Mouse (Mus musculus): ENCODE results near the gene Tmem164. TPM values are rescaled to one million over a fixed set of nuclear protein-coding genes. Genes with fewer than 3 reads are reported as not detected.

The Tmem164 gene
- polyA plus RNA-seq, 1 experiment from 2014 or later = 39.6 TPM

DNA sequence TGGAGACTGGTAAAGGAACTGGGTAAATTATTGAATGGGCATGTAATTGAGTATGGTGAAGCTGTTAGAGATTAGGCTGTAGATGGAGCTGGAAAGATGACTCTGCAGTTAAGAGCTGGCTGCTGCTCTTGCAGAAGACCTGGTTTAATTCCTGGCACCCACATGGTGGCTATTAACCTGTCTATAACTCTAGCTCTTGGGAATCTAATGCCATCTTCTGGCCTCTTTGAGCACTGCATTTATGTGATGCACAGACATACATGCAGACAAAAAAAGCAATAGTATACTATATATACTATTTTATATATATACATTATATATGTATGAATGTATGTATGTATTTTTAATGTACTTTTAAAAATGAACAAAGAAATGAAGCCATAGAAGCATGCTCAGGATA, 66.2 kb downstream of the Tmem164 start:
- Histone ChIP-seq H3K27me3 (ENCODE audit: control insufficient read depth, insufficient read depth, low read length) (no peaks in the 10 kb centered on the region), H3K36me3 (ENCODE audit: control insufficient read depth, insufficient read depth, low read length) (no peaks in the 10 kb centered on the region), H3K27ac (ENCODE audit: low read depth, low read length) (no peak overlapping the region), H3K9me3 (ENCODE audit: control insufficient read depth, low read length) (no peaks in the 10 kb centered on the region), H3K4me2 (ENCODE audit: low read depth) (no peak overlapping the region), H3K4me3 (ENCODE audit: low read depth, low read length) (no peak overlapping the region), H3K4me1 (ENCODE audit: control insufficient read depth, insufficient read depth, low read length) (no peaks in the 10 kb centered on the region), H3K9ac (ENCODE audit: low read length) (no peak overlapping the region)
- ATAC-seq (ENCODE audit: insufficient read depth, low FRiP score, low TSS enrichment) (no peak), DNase-seq (ENCODE audit: low spot score) (no peak)

DNA sequence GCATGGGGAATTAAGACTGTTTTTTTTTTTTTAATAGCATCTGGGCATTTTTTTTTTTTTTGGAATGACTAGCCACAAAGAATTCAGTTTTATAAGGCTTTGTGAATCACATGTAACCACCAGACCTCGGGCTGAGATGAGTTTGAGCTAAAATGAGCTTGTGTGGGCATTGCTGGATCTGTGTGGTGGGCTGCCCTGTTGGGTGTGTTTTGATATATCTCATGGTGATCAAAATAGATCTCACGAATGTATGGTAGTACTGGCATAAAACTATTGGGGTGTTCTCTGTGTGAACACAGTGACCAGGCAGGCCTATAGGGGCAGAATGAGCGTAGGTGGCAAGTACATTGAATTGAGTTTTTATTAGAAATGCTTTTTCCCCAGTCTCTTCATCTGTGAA, 67.4 kb downstream of the Tmem164 start:
- WGBS = 78% methylated on average over 3 of the region's 3 CpGs
- Histone ChIP-seq H3K9ac (ENCODE audit: low read length) (no peak overlapping the region), H3K4me1 (ENCODE audit: control insufficient read depth, insufficient read depth, low read length) (no peaks in the 10 kb centered on the region), H3K9me3 (ENCODE audit: control insufficient read depth, low read length) (no peaks in the 10 kb centered on the region), H3K27me3 (ENCODE audit: control insufficient read depth, insufficient read depth, low read length) (no peaks in the 10 kb centered on the region), H3K27ac (ENCODE audit: low read depth, low read length) (no peak overlapping the region), H3K4me2 (ENCODE audit: low read depth) (no peak overlapping the region), H3K4me3 (ENCODE audit: low read depth, low read length) (no peak overlapping the region), H3K36me3 (ENCODE audit: control insufficient read depth, insufficient read depth, low read length) (no peaks in the 10 kb centered on the region)
- DNase-seq (ENCODE audit: low spot score) (no peak), ATAC-seq (ENCODE audit: insufficient read depth, low FRiP score, low TSS enrichment) (no peak)

DNA sequence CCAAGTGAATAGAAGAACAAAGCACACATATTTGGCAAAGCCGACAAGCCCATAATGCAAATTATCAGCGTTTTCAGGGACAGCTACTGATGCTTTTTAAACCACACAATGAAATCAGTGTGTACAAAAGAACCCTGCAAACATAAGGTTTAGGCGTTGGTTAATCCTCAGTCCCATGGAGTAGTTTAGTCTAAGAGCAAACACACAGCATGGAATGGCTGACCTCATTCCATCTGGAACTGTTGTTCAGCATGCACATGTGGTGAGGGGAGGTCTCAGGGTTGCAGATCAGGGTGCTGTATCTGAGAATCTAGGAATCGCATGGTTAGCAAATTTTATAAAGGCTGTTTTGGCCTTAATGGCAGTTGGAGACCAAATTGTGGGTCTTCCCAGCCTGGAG, 69.6 kb downstream of the Tmem164 start:
- H3K4me1 ChIP-seq (ENCODE audit: control insufficient read depth, insufficient read depth, low read length) = no peaks in the 10 kb centered on the region
- H3K27ac ChIP-seq (ENCODE audit: low read depth, low read length) = no peak overlapping the region
- no peak overlapping the region for H3K4me3 ChIP-seq (ENCODE audit: low read depth, low read length)
- no peak overlapping the region for H3K9ac ChIP-seq (ENCODE audit: low read length)
- ATAC-seq (ENCODE audit: insufficient read depth, low FRiP score, low TSS enrichment) = no peak
- 0 out of 2 replicates have a peak, but pooled peaks cover 2% of the 10 kb centered on the region for H3K27me3 ChIP-seq (ENCODE audit: control insufficient read depth, insufficient read depth, low read length)
- no peak for DNase-seq (ENCODE audit: low spot score)
- H3K36me3 ChIP-seq (ENCODE audit: control insufficient read depth, insufficient read depth, low read length) = no peaks in the 10 kb centered on the region
- no peaks in the 10 kb centered on the region for H3K9me3 ChIP-seq (ENCODE audit: control insufficient read depth, low read length)
- no peak overlapping the region for H3K4me2 ChIP-seq (ENCODE audit: low read depth)
- WGBS = 80% methylated on average over 4 of the region's 4 CpGs

DNA sequence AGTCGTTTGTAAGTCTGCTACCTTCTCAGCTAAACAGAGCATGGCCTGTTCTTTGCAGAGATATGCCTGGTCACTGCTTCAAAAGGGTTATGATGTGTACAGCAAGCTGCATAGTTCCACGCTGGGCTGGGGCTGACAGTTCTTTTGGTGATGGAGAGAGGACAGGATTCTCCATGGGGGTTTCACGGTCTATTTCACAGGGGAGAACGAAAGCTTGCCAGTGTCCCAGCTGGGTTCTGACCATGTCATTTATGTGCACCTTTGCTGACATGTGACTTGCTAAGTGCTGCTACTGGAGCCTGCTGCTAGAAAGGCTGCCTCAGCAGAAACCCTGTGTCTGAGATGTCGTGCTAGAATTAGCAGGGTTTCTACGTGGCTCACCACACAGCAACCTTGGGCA, 74.3 kb downstream of the Tmem164 start:
- Histone ChIP-seq H3K27me3 (ENCODE audit: control insufficient read depth, insufficient read depth, low read length) (0 out of 2 replicates have a peak, but pooled peaks cover 2% of the 10 kb centered on the region), H3K4me3 (ENCODE audit: low read depth, low read length) (no peak overlapping the region), H3K27ac (ENCODE audit: low read depth, low read length) (no peak overlapping the region), H3K4me1 (ENCODE audit: control insufficient read depth, insufficient read depth, low read length) (no peaks in the 10 kb centered on the region), H3K36me3 (ENCODE audit: control insufficient read depth, insufficient read depth, low read length) (no peaks in the 10 kb centered on the region), H3K4me2 (ENCODE audit: low read depth) (no peak overlapping the region), H3K9ac (ENCODE audit: low read length) (no peak overlapping the region), H3K9me3 (ENCODE audit: control insufficient read depth, low read length) (no peaks in the 10 kb centered on the region)
- ATAC-seq (ENCODE audit: insufficient read depth, low FRiP score, low TSS enrichment) = no peak
- DNase-seq (ENCODE audit: low spot score) = no peak
- 66% methylated on average over 6 of the region's 6 CpGs for whole genome bisulfite sequencing

DNA sequence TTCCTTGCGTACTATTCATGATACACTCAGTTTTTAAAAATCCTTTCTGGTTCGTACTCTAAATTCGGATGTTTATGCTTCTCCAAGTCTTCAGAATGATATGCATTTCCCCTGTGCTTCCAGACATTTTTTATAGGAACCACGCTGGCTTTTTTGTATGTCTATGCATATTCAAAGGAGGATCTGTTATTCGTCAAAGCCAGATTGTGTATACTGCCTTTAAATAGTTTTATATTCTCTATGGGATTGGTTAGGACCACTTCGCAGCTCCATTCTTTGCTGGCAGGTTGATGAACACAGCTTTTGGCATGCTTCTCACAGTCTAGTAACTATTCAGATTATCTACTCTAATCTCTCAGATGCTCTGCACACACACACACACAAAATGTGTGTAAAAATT, 79.2 kb downstream of the Tmem164 start:
- no peaks in the 10 kb centered on the region for H3K9me3 ChIP-seq (ENCODE audit: control insufficient read depth, low read length)
- no peaks in the 10 kb centered on the region for H3K36me3 ChIP-seq (ENCODE audit: control insufficient read depth, insufficient read depth, low read length)
- ATAC-seq (ENCODE audit: insufficient read depth, low FRiP score, low TSS enrichment) (no peak), DNase-seq (ENCODE audit: low spot score) (no peak)
- 88% methylated on average over 6 of the region's 6 CpGs for WGBS
- no peak overlapping the region for H3K9ac ChIP-seq (ENCODE audit: low read length)
- H3K4me2 ChIP-seq (ENCODE audit: low read depth) = no peak overlapping the region
- H3K4me3 ChIP-seq (ENCODE audit: low read depth, low read length) = no peak overlapping the region
- no peak overlapping the region for H3K27ac ChIP-seq (ENCODE audit: low read depth, low read length)
- no peaks in the 10 kb centered on the region for H3K4me1 ChIP-seq (ENCODE audit: control insufficient read depth, insufficient read depth, low read length)
- H3K27me3 ChIP-seq (ENCODE audit: control insufficient read depth, insufficient read depth, low read length) = 0 out of 2 replicates have a peak, but pooled peaks cover 2% of the 10 kb centered on the region

DNA sequence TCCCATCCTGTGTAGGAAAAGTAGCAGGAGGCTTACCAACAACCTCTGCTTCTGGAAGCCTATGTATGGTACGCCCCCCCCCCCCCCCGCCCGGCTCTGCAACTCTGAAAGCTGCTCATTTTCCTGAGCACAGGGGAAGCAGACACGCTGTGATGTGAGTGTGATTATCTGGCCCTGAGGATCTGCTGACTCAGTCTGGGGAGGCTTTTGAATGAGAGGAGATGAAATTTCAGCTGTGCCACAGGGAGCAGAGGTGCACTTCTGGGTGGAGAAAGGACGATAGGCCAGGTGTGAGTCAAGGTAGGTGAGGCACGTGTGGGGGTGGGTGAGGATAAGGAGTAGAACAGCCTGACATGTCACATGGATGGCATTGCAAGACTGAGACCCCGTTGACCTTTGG, 82.1 kb downstream of the Tmem164 start:
- Histone ChIP-seq H3K36me3 (ENCODE audit: control insufficient read depth, insufficient read depth, low read length) (no peaks in the 10 kb centered on the region), H3K4me1 (ENCODE audit: control insufficient read depth, insufficient read depth, low read length) (no peaks in the 10 kb centered on the region), H3K4me3 (ENCODE audit: low read depth, low read length) (no peak overlapping the region), H3K27ac (ENCODE audit: low read depth, low read length) (no peak overlapping the region), H3K9me3 (ENCODE audit: control insufficient read depth, low read length) (no peaks in the 10 kb centered on the region), H3K9ac (ENCODE audit: low read length) (no peak overlapping the region), H3K27me3 (ENCODE audit: control insufficient read depth, insufficient read depth, low read length) (no peaks in the 10 kb centered on the region), H3K4me2 (ENCODE audit: low read depth) (no peak overlapping the region)
- no peak for ATAC-seq (ENCODE audit: insufficient read depth, low FRiP score, low TSS enrichment)
- 73% methylated on average over 6 of the region's 7 CpGs for WGBS
- DNase-seq (ENCODE audit: low spot score) = no peak

DNA sequence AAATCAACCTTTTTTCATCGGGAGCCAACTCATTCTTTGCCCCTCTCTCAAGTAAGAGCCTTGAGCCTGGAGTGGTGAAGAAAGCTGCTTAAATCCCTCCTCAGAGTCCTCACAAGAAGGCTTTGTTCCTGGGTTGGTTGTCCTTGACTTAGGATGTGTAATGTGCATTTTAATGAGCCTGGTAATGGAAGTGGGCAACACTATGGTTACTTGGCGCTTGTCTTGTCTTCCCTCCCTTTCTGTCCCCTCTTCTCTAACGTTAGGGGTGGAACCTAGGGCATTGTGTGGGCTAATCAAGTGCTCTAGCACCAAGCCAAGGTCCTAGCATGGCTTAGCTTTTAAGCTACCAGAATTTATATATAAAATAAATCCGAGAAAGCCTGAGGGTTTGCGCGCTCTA, 88.5 kb downstream of the Tmem164 start:
- Histone ChIP-seq H3K4me3 (ENCODE audit: low read depth, low read length) (no peak overlapping the region), H3K9me3 (ENCODE audit: control insufficient read depth, low read length) (no peaks in the 10 kb centered on the region), H3K36me3 (ENCODE audit: control insufficient read depth, insufficient read depth, low read length) (no peaks in the 10 kb centered on the region), H3K27ac (ENCODE audit: low read depth, low read length) (no peak overlapping the region), H3K9ac (ENCODE audit: low read length) (no peak overlapping the region), H3K4me2 (ENCODE audit: low read depth) (no peak overlapping the region), H3K27me3 (ENCODE audit: control insufficient read depth, insufficient read depth, low read length) (no peaks in the 10 kb centered on the region), H3K4me1 (ENCODE audit: control insufficient read depth, insufficient read depth, low read length) (no peaks in the 10 kb centered on the region)
- DNase-seq (ENCODE audit: low spot score) (no peak), ATAC-seq (ENCODE audit: insufficient read depth, low FRiP score, low TSS enrichment) (no peak)
- 95% methylated on average over 5 of the region's 6 CpGs for WGBS

DNA sequence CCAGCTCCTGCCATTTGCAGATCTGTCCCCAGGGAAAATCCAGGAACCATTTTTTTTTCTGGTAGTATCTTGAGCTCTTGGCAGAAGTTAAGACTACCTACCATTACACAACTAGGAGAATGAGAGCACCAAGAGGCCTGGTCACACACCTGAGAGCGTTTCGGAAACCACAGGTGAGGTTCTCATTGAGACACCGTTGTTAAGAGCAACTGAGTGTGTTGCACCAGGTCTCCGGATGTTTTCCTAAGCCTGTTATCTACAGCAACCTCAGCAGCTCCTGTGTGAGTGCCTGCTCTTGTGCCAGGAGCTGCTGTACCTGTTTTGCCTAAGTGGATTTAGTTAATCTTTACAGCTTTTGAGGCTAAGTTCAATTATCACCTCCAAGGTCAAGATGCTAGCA, 92.5 kb downstream of the Tmem164 start:
- no peak for ATAC-seq (ENCODE audit: insufficient read depth, low FRiP score, low TSS enrichment)
- Histone ChIP-seq H3K9me3 (ENCODE audit: control insufficient read depth, low read length) (no peaks in the 10 kb centered on the region), H3K4me3 (ENCODE audit: low read depth, low read length) (no peak overlapping the region), H3K4me1 (ENCODE audit: control insufficient read depth, insufficient read depth, low read length) (no peaks in the 10 kb centered on the region), H3K27me3 (ENCODE audit: control insufficient read depth, insufficient read depth, low read length) (no peaks in the 10 kb centered on the region), H3K4me2 (ENCODE audit: low read depth) (no peak overlapping the region), H3K9ac (ENCODE audit: low read length) (no peak overlapping the region), H3K36me3 (ENCODE audit: control insufficient read depth, insufficient read depth, low read length) (no peaks in the 10 kb centered on the region), H3K27ac (ENCODE audit: low read depth, low read length) (no peak overlapping the region)
- no peak for DNase-seq (ENCODE audit: low spot score)
- WGBS = 91% methylated on average over 4 of the region's 4 CpGs

DNA sequence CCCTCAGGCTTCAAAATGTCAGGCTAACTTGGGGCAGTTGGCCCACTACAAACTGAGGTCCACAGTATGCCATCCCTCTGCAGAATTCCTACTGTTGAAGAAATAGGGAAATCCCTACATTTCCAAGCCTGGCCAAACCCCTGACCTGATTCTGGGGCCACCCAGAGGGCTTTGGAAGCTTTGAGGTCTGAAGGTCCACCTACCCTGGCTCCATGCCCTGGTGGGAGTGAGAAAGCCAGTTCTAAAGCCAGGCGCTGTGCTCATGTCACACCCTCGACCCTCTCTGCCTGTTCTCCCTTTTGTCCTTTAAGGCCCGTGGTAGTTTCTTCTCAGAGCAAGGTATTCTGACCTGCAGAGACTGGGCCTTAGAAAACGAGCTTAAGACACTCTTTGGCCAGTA, 94.9 kb downstream of the Tmem164 start:
- H3K9me3 ChIP-seq (ENCODE audit: control insufficient read depth, low read length) = no peaks in the 10 kb centered on the region
- no peak overlapping the region for H3K4me2 ChIP-seq (ENCODE audit: low read depth)
- 78% methylated on average over 4 of the region's 4 CpGs for WGBS
- H3K4me1 ChIP-seq (ENCODE audit: control insufficient read depth, insufficient read depth, low read length) = no peaks in the 10 kb centered on the region
- no peaks in the 10 kb centered on the region for H3K36me3 ChIP-seq (ENCODE audit: control insufficient read depth, insufficient read depth, low read length)
- no peak overlapping the region for H3K27ac ChIP-seq (ENCODE audit: low read depth, low read length)
- H3K27me3 ChIP-seq (ENCODE audit: control insufficient read depth, insufficient read depth, low read length) = no peaks in the 10 kb centered on the region
- DNase-seq (ENCODE audit: low spot score) (no peak), ATAC-seq (ENCODE audit: insufficient read depth, low FRiP score, low TSS enrichment) (no peak)
- no peak overlapping the region for H3K9ac ChIP-seq (ENCODE audit: low read length)
- H3K4me3 ChIP-seq (ENCODE audit: low read depth, low read length) = no peak overlapping the region
